Mouse (Mus musculus) lung, embryonic 16.5 days (tissue): ENCODE results near the gene Bcas3. TPM values are rescaled to one million over a fixed set of nuclear protein-coding genes. Genes with fewer than 3 reads are reported as not detected.

Experiments used
- ATAC-seq: fragments of 200-750 bp; cut with Nextera tagmentation; 2 replicates; pipeline ENCODE4 v1.8.0; 2017; ENCODE audit warnings: low read depth, mild to moderate bottlenecking, moderate library complexity
- H3K27ac ChIP-seq: fragments of 300-500 bp; sonication (generic); 2 replicates; pipeline ENCODE4 v1.5.1; 2014; ENCODE audit warnings: mild to moderate bottlenecking, control low read depth, low read length
- H3K27me3 ChIP-seq: fragments of 300-500 bp; sonication (generic); 2 replicates; pipeline ENCODE4 v1.6.1; 2014; ENCODE audit warnings: low read depth, low read length, mixed read lengths; ENCODE audit not compliant: control insufficient read depth, insufficient read depth
- H3K36me3 ChIP-seq: fragments of 300-500 bp; sonication (generic); 2 replicates; pipeline ENCODE4 v1.6.1; 2014; ENCODE audit warnings: low read length; ENCODE audit not compliant: control insufficient read depth, insufficient read depth
- H3K4me1 ChIP-seq: fragments of 300-500 bp; sonication (generic); replicated peaks from 2 replicates; pipeline ENCODE4 v1.6.1; 2014; ENCODE audit warnings: low read length, mixed read lengths; ENCODE audit not compliant: control insufficient read depth, insufficient read depth
- H3K4me2 ChIP-seq: fragments of 300-500 bp; sonication (generic); 2 replicates; pipeline ENCODE4 v1.6.1; 2014; ENCODE audit warnings: low read depth, low read length, control low read depth
- H3K4me3 ChIP-seq: fragments of 300-500 bp; sonication (generic); 2 replicates; pipeline ENCODE4 v1.5.1; 2014; ENCODE audit warnings: mild to moderate bottlenecking, low read length, control low read depth
- H3K9ac ChIP-seq: fragments of 300-500 bp; sonication (generic); 2 replicates; pipeline ENCODE4 v1.6.1; 2014; ENCODE audit warnings: low read length, control low read depth
- H3K9me3 ChIP-seq: fragments of 300-500 bp; sonication (generic); 2 replicates; pipeline ENCODE4 v1.6.1; 2016; ENCODE audit warnings: low read length; ENCODE audit not compliant: control insufficient read depth
- WGBS: fragments of 180-500 bp; shearing (Covaris S2); extraction: QIAGEN DNeasy Blood & Tissue Kit; methylation state at CpG from one replicate; pipeline ENCODE4 v1.1.7; 2014; 5-methylcytosine and 5-hydroxymethylcytosine counted together
- polyA plus RNA-seq: library from polyadenylated mRNA; unstranded; fragments of >200 nt; fragmentation: Nextera tagmentation; extraction: Ambion mirVana; gene quantifications from 2 replicates; pipeline ENCODE4 v1.2.1, GENCODE M21; 2015

Gene Bcas3
- polyA plus RNA-seq, 1 experiment from 2014 or later, result 38.4 TPM

GRCm38 (mm10) chr11:85609303-85609940, 256.5 kb downstream of the Bcas3 start:
- Histone ChIP-seq H3K27ac (no peak overlapping the region), H3K36me3 (no peaks in the 10 kb centered on the region), H3K4me2 (no peak overlapping the region), H3K4me3 (no peak overlapping the region), H3K9ac (no peak overlapping the region), H3K9me3 (no peaks in the 10 kb centered on the region), H3K27me3 (no peaks in the 10 kb centered on the region), H3K4me1 (peaks cover 20% of the 10 kb centered on the region)
- peak; percentile 34; the same call in 1 of the 2 replicates for ATAC-seq
- WGBS, result 26% methylated on average over 5 of the region's 5 CpGs

- peak overlapping the region; percentile 68 for H3K27ac ChIP-seq
- 23% methylated on average over 5 of the region's 5 CpGs for WGBS
- H3K36me3 ChIP-seq, result no peaks in the 10 kb centered on the region
- peaks cover 34% of the 10 kb centered on the region for H3K4me1 ChIP-seq
- no peaks in the 10 kb centered on the region for H3K9me3 ChIP-seq
- H3K4me3 ChIP-seq, result no peak overlapping the region
- H3K9ac ChIP-seq, result no peak overlapping the region
- no peaks in the 10 kb centered on the region for H3K27me3 ChIP-seq
- ATAC-seq, result peak; percentile 44
- no peak overlapping the region for H3K4me2 ChIP-seq
These were observed 260.1 kb downstream of the Bcas3 start for GRCm38 (mm10) chr11:85613035-85613434.

- Histone ChIP-seq H3K36me3 (no peaks in the 10 kb centered on the region), H3K27ac (peak overlapping the region; percentile 65), H3K4me1 (peaks cover 34% of the 10 kb centered on the region), H3K4me3 (no peak overlapping the region), H3K27me3 (no peaks in the 10 kb centered on the region), H3K9me3 (no peaks in the 10 kb centered on the region), H3K9ac (no peak overlapping the region), H3K4me2 (no peak overlapping the region)
- no peak for ATAC-seq
- 36% methylated on average over 3 of the region's 3 CpGs for WGBS
These were observed 260.6 kb downstream of the Bcas3 start for GRCm38 (mm10) chr11:85613586-85613985.

GRCm38 (mm10) chr11:85614431-85614830, 261.5 kb downstream of the Bcas3 start:
- no peaks in the 10 kb centered on the region for H3K9me3 ChIP-seq
- no peak overlapping the region for H3K4me2 ChIP-seq
- H3K9ac ChIP-seq, result no peak overlapping the region
- H3K4me1 ChIP-seq, result peaks cover 32% of the 10 kb centered on the region
- no peaks in the 10 kb centered on the region for H3K36me3 ChIP-seq
- no peak for ATAC-seq
- no peak overlapping the region for H3K27ac ChIP-seq
- 73% methylated on average over 7 of the region's 7 CpGs for WGBS
- H3K27me3 ChIP-seq, result no peaks in the 10 kb centered on the region
- no peak overlapping the region for H3K4me3 ChIP-seq

GRCm38 (mm10) chr11:85615421-85615820, 262.5 kb downstream of the Bcas3 start:
- Histone ChIP-seq H3K36me3 (no peaks in the 10 kb centered on the region), H3K4me3 (no peak overlapping the region), H3K4me1 (peaks cover 24% of the 10 kb centered on the region), H3K9me3 (no peaks in the 10 kb centered on the region), H3K9ac (no peak overlapping the region), H3K27ac (peak overlapping the region; percentile 72), H3K4me2 (no peak overlapping the region), H3K27me3 (no peaks in the 10 kb centered on the region)
- WGBS, result 15% methylated on average over 7 of the region's 7 CpGs
- peak; percentile 49; the same call in 1 of the 2 replicates for ATAC-seq

- 26% methylated on average over 2 of the region's 2 CpGs for WGBS
These were observed 268.5 kb downstream of the Bcas3 start for GRCm38 (mm10) chr11:85621486-85621885.

GRCm38 (mm10) chr11:85621994-85622393, 269.0 kb downstream of the Bcas3 start:
- WGBS, result 62% methylated on average over 8 of the region's 8 CpGs
- H3K27me3 ChIP-seq, result no peaks in the 10 kb centered on the region
- ATAC-seq, result peak; percentile 65

More at GRCm38 (mm10) chr11:85621486-85621885, 268.5 kb downstream of the Bcas3 start:
- H3K9me3 ChIP-seq, result no peaks in the 10 kb centered on the region
- H3K9ac ChIP-seq, result no peak overlapping the region
- ATAC-seq, result no peak
- 0 out of 2 replicates have a peak overlapping the region, but pooled peaks have one; percentile 13 for H3K27ac ChIP-seq
- no peaks in the 10 kb centered on the region for H3K27me3 ChIP-seq
- H3K4me2 ChIP-seq, result no peak overlapping the region
- no peak overlapping the region for H3K4me3 ChIP-seq
- H3K36me3 ChIP-seq, result no peaks in the 10 kb centered on the region
- H3K4me1 ChIP-seq, result peaks cover 2% of the 10 kb centered on the region

GRCm38 (mm10) chr11:85625206-85625605, 272.2 kb downstream of the Bcas3 start:
- Histone ChIP-seq H3K27ac (no peak overlapping the region), H3K27me3 (no peaks in the 10 kb centered on the region), H3K4me3 (no peak overlapping the region), H3K36me3 (no peaks in the 10 kb centered on the region), H3K9ac (no peak overlapping the region), H3K9me3 (no peaks in the 10 kb centered on the region), H3K4me2 (no peak overlapping the region), H3K4me1 (peaks cover 17% of the 10 kb centered on the region)
- ATAC-seq, result no peak
- 61% methylated on average over 5 of the region's 5 CpGs for WGBS

More at GRCm38 (mm10) chr11:85621994-85622393, 269.0 kb downstream of the Bcas3 start:
- peaks cover 7% of the 10 kb centered on the region; the same call in 1 of the 2 replicates for H3K4me1 ChIP-seq
- 0 out of 2 replicates have a peak overlapping the region, but pooled peaks have one; percentile 13 for H3K27ac ChIP-seq
- no peaks in the 10 kb centered on the region for H3K9me3 ChIP-seq
- H3K36me3 ChIP-seq, result no peaks in the 10 kb centered on the region
- no peak overlapping the region for H3K4me3 ChIP-seq
- H3K4me2 ChIP-seq, result no peak overlapping the region
- H3K9ac ChIP-seq, result no peak overlapping the region

GRCm38 (mm10) chr11:85626846-85627245, 273.9 kb downstream of the Bcas3 start:
- no peak for ATAC-seq
- Histone ChIP-seq H3K4me3 (no peak overlapping the region), H3K4me1 (peaks cover 20% of the 10 kb centered on the region), H3K4me2 (no peak overlapping the region), H3K27ac (no peak overlapping the region), H3K27me3 (no peaks in the 10 kb centered on the region), H3K36me3 (no peaks in the 10 kb centered on the region), H3K9me3 (no peaks in the 10 kb centered on the region), H3K9ac (no peak overlapping the region)
- 66% methylated on average over 2 of the region's 2 CpGs for WGBS
